Mouse (Mus musculus) MEL (cell line): ENCODE data around the gene Homez. TPM values are rescaled to one million over a fixed set of nuclear protein-coding genes. Genes with fewer than 3 reads are reported as not detected.

Experiments
- DNase-seq: peaks from one replicate; pipeline ENCODE4 v3.0.0; 2011; ENCODE audit warnings: low read depth, low spot score
- H3K27ac ChIP-seq: 2 replicates; pipeline ENCODE4 v1.5.1; 2012; ENCODE audit warnings: low read depth, mild to moderate bottlenecking, control low read depth, low read length, moderate library complexity; ENCODE audit not compliant: control insufficient read depth
- H3K27me3 ChIP-seq, 2 experiments: fragments of 150-350 bp in 1 of 2; sonication (generic) in 1 of 2; 2 replicates each; pipeline ENCODE4 v1.6.1; 2012; ENCODE audit warnings: low read length in 2 of 2, mild to moderate bottlenecking in 2 of 2, improper control_type of control experiment in 1 of 2, moderate library complexity in 1 of 2; ENCODE audit not compliant: insufficient read depth in 2 of 2, control insufficient read depth in 1 of 2
- H3K36me3 ChIP-seq, 2 experiments: 2 replicates each; pipeline ENCODE4 v1.6.1; 2012 to 2014; ENCODE audit warnings: low read length in 2 of 2, improper control_type of control experiment in 1 of 2, inconsistent platforms in 1 of 2, mild to moderate bottlenecking in 1 of 2; ENCODE audit not compliant: insufficient read depth in 2 of 2, control insufficient read depth in 1 of 2
- H3K4me1 ChIP-seq, 2 experiments: fragments of 150-350 bp in 1 of 2; sonication (generic) in 1 of 2; 2 replicates each; pipeline ENCODE4 v1.6.1; 2012; ENCODE audit warnings: low read length in 2 of 2, improper control_type of control experiment in 1 of 2, mild to moderate bottlenecking in 1 of 2; ENCODE audit not compliant: insufficient read depth in 2 of 2, control insufficient read depth in 1 of 2
- H3K4me3 ChIP-seq, 2 experiments: fragments of 150-350 bp in 1 of 2; sonication (generic) in 1 of 2; 2 replicates each; pipeline ENCODE4 v1.5.1; 2012; ENCODE audit warnings: low read depth in 2 of 2, low read length in 2 of 2, mild to moderate bottlenecking in 2 of 2, moderate library complexity in 2 of 2, control low read depth in 1 of 2, improper control_type of control experiment in 1 of 2; ENCODE audit not compliant: control insufficient read depth in 1 of 2, insufficient read depth in 1 of 2
- H3K79me2 ChIP-seq: 2 replicates; pipeline ENCODE4 v1.6.1; 2012; ENCODE audit warnings: mild to moderate bottlenecking, low read length, moderate library complexity; ENCODE audit not compliant: control insufficient read depth, poor library complexity, insufficient read depth
- H3K9ac ChIP-seq: 2 replicates; pipeline ENCODE4 v1.6.1; 2012; ENCODE audit warnings: low read depth, mild to moderate bottlenecking, control low read depth, low read length, moderate library complexity; ENCODE audit not compliant: control insufficient read depth, poor library complexity, severe bottlenecking
- H3K9me3 ChIP-seq: fragments of 150-350 bp; sonication (generic); replicated peaks from 2 replicates; pipeline ENCODE4 v1.6.1; 2012; ENCODE audit warnings: mild to moderate bottlenecking, low read length, improper control_type of control experiment, moderate library complexity; ENCODE audit not compliant: insufficient read depth
- CHD2 ChIP-seq: IDR thresholded peaks from 2 replicates; pipeline ENCODE4 v1.6.1; 2011; ENCODE audit warnings: low read length, improper control_type of control experiment
- CTCF ChIP-seq, 3 experiments: IDR thresholded peaks in 2 of 3; conservative IDR thresholded peaks in 1 of 3; 2 replicates each; pipeline ENCODE4 v1.5.1; 2011 to 2012; ENCODE audit warnings: low read length in 3 of 3, low read depth in 2 of 3, mild to moderate bottlenecking in 2 of 3, improper control_type of control experiment in 1 of 3, inconsistent platforms in 1 of 3, mixed read lengths in 1 of 3, moderate library complexity in 1 of 3; ENCODE audit not compliant: control insufficient read depth in 1 of 3, insufficient read depth in 1 of 3, poor library complexity in 1 of 3, severe bottlenecking in 1 of 3
- E2F4 ChIP-seq: IDR thresholded peaks from 2 replicates; pipeline ENCODE4 v1.6.1; 2011; ENCODE audit warnings: low read depth, low read length, improper control_type of control experiment, borderline replicate concordance
- GATA1 ChIP-seq: IDR thresholded peaks from 2 replicates; pipeline ENCODE4 v1.6.1; 2011; ENCODE audit warnings: low read depth, low read length, improper control_type of control experiment
- HCFC1 ChIP-seq: IDR thresholded peaks from 2 replicates; pipeline ENCODE4 v1.6.1; 2012; ENCODE audit warnings: low read depth, mild to moderate bottlenecking, inconsistent platforms, low read length, improper control_type of control experiment, moderate library complexity
- MAFK ChIP-seq: IDR thresholded peaks from 2 replicates; pipeline ENCODE4 v1.6.1; 2011; ENCODE audit warnings: low read depth, mild to moderate bottlenecking, low read length, improper control_type of control experiment, borderline replicate concordance
- MEF2A ChIP-seq: IDR thresholded peaks from 2 replicates; pipeline ENCODE4 v1.6.1; 2014; ENCODE audit warnings: low read depth, mild to moderate bottlenecking, inconsistent platforms, low read length, improper control_type of control experiment; ENCODE audit not compliant: poor library complexity, insufficient replicate concordance, severe bottlenecking; ENCODE audit errors: extremely low read depth
- MXI1 ChIP-seq: IDR thresholded peaks from 2 replicates; pipeline ENCODE4 v1.6.1; 2011; ENCODE audit warnings: mild to moderate bottlenecking, low read depth, low read length, improper control_type of control experiment
- POLR2A ChIP-seq, 2 experiments: IDR thresholded peaks; 2 replicates each; pipeline ENCODE4 v1.6.1; 2011 to 2012; ENCODE audit warnings: low read length in 2 of 2, mild to moderate bottlenecking in 2 of 2, control low read depth in 1 of 2, improper control_type of control experiment in 1 of 2, low read depth in 1 of 2, moderate library complexity in 1 of 2; ENCODE audit not compliant: control insufficient read depth in 1 of 2, insufficient read depth in 1 of 2, poor library complexity in 1 of 2
- POLR2AphosphoS2 ChIP-seq: IDR thresholded peaks from 2 replicates; pipeline ENCODE4 v1.6.1; 2011; ENCODE audit warnings: low read length, improper control_type of control experiment
- RAD21 ChIP-seq: IDR thresholded peaks from 2 replicates; pipeline ENCODE4 v1.6.1; 2011; ENCODE audit warnings: mild to moderate bottlenecking, low read depth, low read length, improper control_type of control experiment
- SMC3 ChIP-seq: IDR thresholded peaks from 2 replicates; pipeline ENCODE4 v1.6.1; 2011; ENCODE audit warnings: low read depth, low read length, improper control_type of control experiment
- TAL1 ChIP-seq: IDR thresholded peaks from 2 replicates; pipeline ENCODE4 v1.6.1; 2012; ENCODE audit warnings: mild to moderate bottlenecking, inconsistent platforms, low read length, moderate library complexity, mixed read lengths
- TBP ChIP-seq: IDR thresholded peaks from 2 replicates; pipeline ENCODE4 v1.8.0; 2011; ENCODE audit warnings: low read depth, low read length, improper control_type of control experiment
- ZC3H11A ChIP-seq: IDR thresholded peaks from 2 replicates; pipeline ENCODE4 v1.6.1; 2012; ENCODE audit warnings: low read depth, mild to moderate bottlenecking, inconsistent platforms, low read length, improper control_type of control experiment
- ZNF384 ChIP-seq: IDR thresholded peaks from 2 replicates; pipeline ENCODE4 v1.6.1; 2012; ENCODE audit warnings: low read depth, mild to moderate bottlenecking, inconsistent platforms, low read length, improper control_type of control experiment
- polyA plus RNA-seq, 2 experiments: library from polyadenylated mRNA; stranded (reverse) in 1 of 2; unstranded in 1 of 2; fragments of >175 nt in 1 of 2; fragments of >200 nt in 1 of 2; gene quantifications; 2 replicates each; pipeline versions ENCODE4 v1.2.1 to v1.2.4; 2012; ENCODE audit warnings: low replicate concordance in 2 of 2, low read depth in 1 of 2; ENCODE audit not compliant: insufficient read length in 2 of 2, insufficient read depth in 1 of 2, missing spikeins in 1 of 2
- total RNA-seq: library from RNA; depleted of rRNA; stranded (reverse); fragments of 300-350 nt; gene quantifications from 2 replicates; pipeline ENCODE4 v1.2.3, GENCODE M21; 2012

Homez gene
- total and polyA plus RNA-seq, 3 experiments, result 4.9 to 8.5 TPM; not detected in 1

DNA sequence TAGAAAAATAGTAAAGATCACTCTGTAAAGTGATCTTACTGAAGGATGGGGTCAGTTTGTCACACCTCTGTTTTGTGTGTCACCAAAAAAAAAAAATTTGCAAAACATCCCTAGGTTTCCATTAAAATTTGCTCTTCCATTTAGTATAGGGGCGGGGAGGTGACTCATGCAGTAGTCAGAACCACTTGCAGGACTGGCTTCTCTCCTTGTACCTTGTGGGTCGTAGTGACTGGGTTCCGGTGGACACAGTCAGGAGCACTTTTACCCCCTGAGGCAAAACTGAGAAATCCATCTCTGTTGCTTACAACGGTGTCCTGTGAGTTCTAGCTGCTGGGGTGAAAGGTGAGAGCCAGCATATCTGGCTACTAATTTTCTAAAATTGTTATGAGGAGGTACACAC is 32.9 kb upstream of the Homez start:
- no peaks in the 10 kb centered on the region; a peak in 1 of 4 replicates for H3K4me1 ChIP-seq
- H3K27me3 ChIP-seq, result no peaks in the 10 kb centered on the region
- no peak overlapping the region for H3K4me3 ChIP-seq
- DNase-seq, result no peak
- H3K9ac ChIP-seq, result no peak overlapping the region
- H3K79me2 ChIP-seq, result no peaks in the 10 kb centered on the region
- TF ChIP-seq GATA1 (no peak), POLR2AphosphoS2 (no peak), CHD2 (no peak)
- no peak overlapping the region for H3K27ac ChIP-seq
- H3K36me3 ChIP-seq, result no peaks in the 10 kb centered on the region
- H3K9me3 ChIP-seq, result no peaks in the 10 kb centered on the region

DNA sequence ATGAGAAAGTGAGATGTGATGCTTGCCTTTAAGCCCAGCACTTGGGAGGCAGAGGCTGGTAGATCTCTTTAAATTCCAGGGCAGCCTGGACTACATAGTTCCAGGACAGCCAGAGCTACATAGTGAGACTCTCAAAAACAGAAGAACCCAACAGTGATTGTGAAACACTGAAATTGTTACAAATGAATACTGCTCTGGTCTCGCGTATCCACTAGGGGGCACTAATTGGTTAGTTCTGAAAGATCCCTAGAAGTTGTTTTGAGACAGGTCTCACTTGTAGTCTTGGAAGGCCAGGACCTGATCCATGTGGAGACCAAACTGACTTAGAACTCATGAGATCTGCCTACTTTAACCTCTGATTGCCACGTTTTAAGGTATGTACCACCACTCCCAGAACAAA is 29.6 kb upstream of the Homez start:
- H3K9ac ChIP-seq, result no peak overlapping the region
- H3K9me3 ChIP-seq, result no peaks in the 10 kb centered on the region
- DNase-seq, result peak; percentile 84
- H3K27ac ChIP-seq, result no peak overlapping the region
- H3K4me1 ChIP-seq, result peaks cover 4 to 6% of the 10 kb centered on the region in 2 experiments; a peak in 3 of 4 replicates
- H3K79me2 ChIP-seq, result peaks cover 7% of the 10 kb centered on the region
- TF ChIP-seq TAL1, result no peak
- no peak for TF ChIP-seq E2F4
- no peak for TF ChIP-seq MEF2A
- 0 out of 2 replicates have a peak, but pooled peaks have one; percentile 12 for TF ChIP-seq POLR2AphosphoS2
- no peak for TF ChIP-seq TBP
- TF ChIP-seq CTCF (IDR thresholded peaks at IDR 0.05 in 2 of 3, conservative IDR thresholded peaks at IDR 0.05 in 1 of 3; ENCODE audit: control insufficient read depth in 1 of 3, insufficient read depth in 1 of 3, low read depth in 2 of 3, low read length in 3 of 3, poor library complexity in 1 of 3, severe bottlenecking in 1 of 3), result peak; percentile 27 to 77 (median 77); a peak in 5 of 6 replicates
- peak; percentile 53 for TF ChIP-seq ZC3H11A
- TF ChIP-seq HCFC1, result no peak
- 0 out of 4 replicates have a peak, but pooled peaks of 1 of the 2 experiments have one; percentile 15 for TF ChIP-seq POLR2A (IDR thresholded peaks at IDR 0.05; ENCODE audit: control insufficient read depth in 1 of 2, insufficient read depth in 1 of 2, low read depth in 1 of 2, low read length in 2 of 2, poor library complexity in 1 of 2)
- no peak for TF ChIP-seq ZNF384
- peak; percentile 69 for TF ChIP-seq SMC3
- peak; percentile 73 for TF ChIP-seq RAD21
- peaks cover 7 to 12% of the 10 kb centered on the region in 2 experiments for H3K36me3 ChIP-seq
- H3K27me3 ChIP-seq, result no peaks in the 10 kb centered on the region
- H3K4me3 ChIP-seq, result no peak overlapping the region

- Histone ChIP-seq H3K27me3 (no peaks in the 10 kb centered on the region), H3K4me1 (peaks cover 4 to 6% of the 10 kb centered on the region in 2 experiments; a peak in 3 of 4 replicates), H3K4me3 (no peak overlapping the region), H3K27ac (no peak overlapping the region), H3K36me3 (peaks cover 12 to 14% of the 10 kb centered on the region in 2 experiments), H3K9me3 (no peaks in the 10 kb centered on the region), H3K79me2 (peaks cover 19% of the 10 kb centered on the region), H3K9ac (no peak overlapping the region)
- no peak for TF ChIP-seq MAFK
- no peak for TF ChIP-seq MXI1
- TF ChIP-seq POLR2A (IDR thresholded peaks at IDR 0.05; ENCODE audit: control insufficient read depth in 1 of 2, insufficient read depth in 1 of 2, low read depth in 1 of 2, low read length in 2 of 2, poor library complexity in 1 of 2), result peak in 1 of 2 experiments; percentile 21; a peak in 1 of 4 replicates
- DNase-seq, result no peak
Observed at GRCm38 (mm10) chr14:54897445-54897844, 26.7 kb upstream of the Homez start.
